8 mouse cellular contexts compared by ENCODE assay signal in genomic region chr14:32801016-32801661, GRCm38 (mm10). TPM values are rescaled to one million over a fixed set of nuclear protein-coding genes. Genes with fewer than 3 reads are reported as not detected.
DNase-seq lines count a peak whose midpoint lies in the region; ATAC-seq and TF ChIP-seq lines count a peak whose summit lies in the region.

No protein-coding gene starts in this region.

- intact Hi-C loops in heart, postnatal 14 days (cut with DNase I), result loop anchor here (5.0 kb wide), 1 partner anchor 194 kb away; no protein-coding TSS in a partner anchor

- H3K27ac ChIP-seq in kidney, adult 2 months (ENCODE audit: insufficient read depth, low read depth, low read length), result no peak overlapping the region
- H3K27ac ChIP-seq in midbrain, embryonic 12.5 days (replicated peaks), result no peak overlapping the region

- DNase-seq in kidney, adult 2 months, result peak; percentile 13
- no peak for DNase-seq in kidney, adult 9 months
- DNase-seq in 416B (ENCODE audit: low read depth), result peak; percentile 48
- DNase-seq in ZHBTc4 (ENCODE audit: low read depth, low spot score), result peak; percentile 51
- DNase-seq in heart, postnatal 14 days, result peak; percentile 56 to 68
- DNase-seq in T-cell, adult 2 months (ENCODE audit: low spot score), result no peak

- no peaks in the 10 kb centered on the region for H3K4me1 ChIP-seq in kidney, adult 2 months (ENCODE audit: control insufficient read depth, insufficient read depth, low read length)
- H3K4me1 ChIP-seq in midbrain, embryonic 12.5 days, result peaks cover 18% of the 10 kb centered on the region

- ATAC-seq in midbrain, embryonic 12.5 days (ENCODE audit: low FRiP score, low read depth), result 0 out of 2 replicates have a peak, but pooled peaks have one; percentile 16
- no peak for ATAC-seq in erythroblast, adult 5-6 weeks (replicated peaks; ENCODE audit: low FRiP score, poor library complexity, severe bottlenecking)

- no peaks in the 10 kb centered on the region for H3K36me3 ChIP-seq in kidney, adult 2 months (ENCODE audit: control insufficient read depth, insufficient read depth, low read length)
- H3K36me3 ChIP-seq in midbrain, embryonic 12.5 days, result no peaks in the 10 kb centered on the region

- H3K4me2 ChIP-seq in midbrain, embryonic 12.5 days (replicated peaks), result no peak overlapping the region

- H3K9ac ChIP-seq in midbrain, embryonic 12.5 days (replicated peaks), result no peak overlapping the region

- TF ChIP-seq POLR2A in kidney, adult 2 months (IDR thresholded peaks at IDR 0.05; ENCODE audit: low read depth, low read length), result no peak

- TF ChIP-seq CTCF in kidney, adult 2 months (conservative IDR thresholded peaks at IDR 0.05; ENCODE audit: insufficient read depth, insufficient read length, low read depth, low read length), result peak; percentile 37; the same call in 1 of the 2 replicates

- no peaks in the 10 kb centered on the region for H3K9me3 ChIP-seq in midbrain, embryonic 12.5 days

- WGBS in kidney, adult 2 months, result 63% methylated on average over 11 of the region's 11 CpGs
- WGBS in midbrain, embryonic 12.5 days, result 57% methylated on average over 11 of the region's 11 CpGs

- no peaks in the 10 kb centered on the region for H3K27me3 ChIP-seq in kidney, adult 2 months (replicated peaks; ENCODE audit: control insufficient read depth, insufficient read depth, low read length)
- H3K27me3 ChIP-seq in midbrain, embryonic 12.5 days, result no peaks in the 10 kb centered on the region

- H3K4me3 ChIP-seq in kidney, adult 2 months (ENCODE audit: insufficient read depth, low read depth, low read length), result no peak overlapping the region
- H3K4me3 ChIP-seq in midbrain, embryonic 12.5 days, result no peak overlapping the region

RNA-seq across cellular contexts. Expression of gene Tmem273, which starts 15.4 kb away (rescaled TPM):
- polyA plus RNA-seq in kidney, adult 2 months (2012; rRNA removed), result 0.84 and 1.0 TPM in 2 replicates
- 1 to 10 TPM; 1.6 to 2.0 TPM for total RNA-seq in heart, postnatal 14 days (2021)
- 0.35 and 0.56 TPM in 2 replicates for polyA plus RNA-seq in midbrain, embryonic 12.5 days (2016; fragmentation: Nextera tagmentation; extraction: Ambion mirVana)
- total RNA-seq in erythroblast, adult 5-6 weeks (2015; ENCODE audit: low replicate concordance), result 3.3 and 7.3 TPM in 2 replicates
- 2.0 and 8.8 TPM in 2 replicates for total RNA-seq in erythroblast, adult 5-6 weeks (2017; ENCODE audit: low replicate concordance)

RNA-seq across cellular contexts. Expression of gene Fam170b, which starts 32.6 kb away (rescaled TPM):
- 0.14 TPM in 1 of 2 replicates, not detected in the other for polyA plus RNA-seq in kidney, adult 2 months (2012; rRNA removed)
- not detected for total RNA-seq in heart, postnatal 14 days (2021)
- polyA plus RNA-seq in midbrain, embryonic 12.5 days (2016; fragmentation: Nextera tagmentation; extraction: Ambion mirVana), result not detected in 2 replicates
- total RNA-seq in erythroblast, adult 5-6 weeks (2015; ENCODE audit: low replicate concordance), result not detected in 2 replicates
- total RNA-seq in erythroblast, adult 5-6 weeks (2017; ENCODE audit: low replicate concordance), result not detected in 2 replicates

RNA-seq across cellular contexts. Expression of gene Vstm4, which starts 55.4 kb away (rescaled TPM):
- 8.0 and 8.3 TPM in 2 replicates for polyA plus RNA-seq in kidney, adult 2 months (2012; rRNA removed)
- total RNA-seq in heart, postnatal 14 days (2021), result 10 to 100 TPM; 13.5 to 16.0 TPM
- 5.9 and 6.8 TPM in 2 replicates for polyA plus RNA-seq in midbrain, embryonic 12.5 days (2016; fragmentation: Nextera tagmentation; extraction: Ambion mirVana)
- total RNA-seq in erythroblast, adult 5-6 weeks (2015; ENCODE audit: low replicate concordance), result not detected in 2 replicates
- 0.09 and 0.56 TPM in 2 replicates for total RNA-seq in erythroblast, adult 5-6 weeks (2017; ENCODE audit: low replicate concordance)

Comparison
In these comparisons a context has a peak if more than half of its experiments do, and no peak if none do; other contexts are left out.
1. DNase-seq: peak in kidney, adult 2 months (single experiment), 416B (single experiment), ZHBTc4 (single experiment) and heart, postnatal 14 days (2 of 2); none in kidney, adult 9 months (single experiment) and T-cell, adult 2 months (single experiment).
2. RNA of gene Vstm4, which starts 55.4 kb away (total RNA-seq): 13.5 to 16.0 TPM in heart, postnatal 14 days; 0.09 to 0.56 TPM in erythroblast, adult 5-6 weeks; every median in the first group is over 4 times any median in the second.